Mouse (Mus musculus) neural tube, embryonic 12.5 days (tissue): Measurements from ENCODE around the gene Pou2f3. TPM values are rescaled to one million over a fixed set of nuclear protein-coding genes. Genes with fewer than 3 reads are reported as not detected.
A peak's percentile ranks its signal among the peaks of the same experiment; 100 is the strongest.

Experiments
- ATAC-seq: fragments of 200-750 bp; cut with Nextera tagmentation; 2 replicates; pipeline ENCODE4 v1.8.0; 2017; ENCODE audit warnings: low read depth, mild to moderate bottlenecking, moderate TSS enrichment, moderate library complexity; ENCODE audit not compliant: low FRiP score
- H3K27ac ChIP-seq: fragments of 300-500 bp; sonication (generic); 2 replicates; pipeline ENCODE4 v1.5.1; 2016
- H3K27me3 ChIP-seq: fragments of 300-500 bp; sonication (generic); replicated peaks from 2 replicates; pipeline ENCODE4 v1.6.1; 2016; ENCODE audit warnings: mild to moderate bottlenecking
- H3K36me3 ChIP-seq: fragments of 300-500 bp; sonication (generic); 2 replicates; pipeline ENCODE4 v1.6.1; 2016; ENCODE audit warnings: mild to moderate bottlenecking
- H3K4me1 ChIP-seq: fragments of 300-500 bp; sonication (generic); 2 replicates; pipeline ENCODE4 v1.6.1; 2016
- H3K4me2 ChIP-seq: fragments of 300-500 bp; sonication (generic); replicated peaks from 2 replicates; pipeline ENCODE4 v1.6.1; 2016; ENCODE audit warnings: mild to moderate bottlenecking
- H3K4me3 ChIP-seq: fragments of 300-500 bp; sonication (generic); 2 replicates; pipeline ENCODE4 v1.5.1; 2016
- H3K9ac ChIP-seq: fragments of 300-500 bp; sonication (generic); 2 replicates; pipeline ENCODE4 v1.6.1; 2016; ENCODE audit warnings: mild to moderate bottlenecking
- H3K9me3 ChIP-seq: fragments of 300-500 bp; sonication (generic); 2 replicates; pipeline ENCODE4 v1.6.1; 2016; ENCODE audit warnings: mild to moderate bottlenecking
- WGBS: fragments of 180-500 bp; shearing (Covaris S2); methylation state at CpG from one replicate; pipeline ENCODE4 v1.1.7; 2016; 5-methylcytosine and 5-hydroxymethylcytosine counted together
- polyA plus RNA-seq: library from polyadenylated mRNA; unstranded; fragments of >200 nt; fragmentation: Nextera tagmentation; extraction: Ambion mirVana; gene quantifications from 2 replicates; pipeline ENCODE4 v1.2.1, GENCODE M21; 2016

The Pou2f3 gene
- polyA plus RNA-seq, 1 experiment from 2014 or later: not detected

DNA sequence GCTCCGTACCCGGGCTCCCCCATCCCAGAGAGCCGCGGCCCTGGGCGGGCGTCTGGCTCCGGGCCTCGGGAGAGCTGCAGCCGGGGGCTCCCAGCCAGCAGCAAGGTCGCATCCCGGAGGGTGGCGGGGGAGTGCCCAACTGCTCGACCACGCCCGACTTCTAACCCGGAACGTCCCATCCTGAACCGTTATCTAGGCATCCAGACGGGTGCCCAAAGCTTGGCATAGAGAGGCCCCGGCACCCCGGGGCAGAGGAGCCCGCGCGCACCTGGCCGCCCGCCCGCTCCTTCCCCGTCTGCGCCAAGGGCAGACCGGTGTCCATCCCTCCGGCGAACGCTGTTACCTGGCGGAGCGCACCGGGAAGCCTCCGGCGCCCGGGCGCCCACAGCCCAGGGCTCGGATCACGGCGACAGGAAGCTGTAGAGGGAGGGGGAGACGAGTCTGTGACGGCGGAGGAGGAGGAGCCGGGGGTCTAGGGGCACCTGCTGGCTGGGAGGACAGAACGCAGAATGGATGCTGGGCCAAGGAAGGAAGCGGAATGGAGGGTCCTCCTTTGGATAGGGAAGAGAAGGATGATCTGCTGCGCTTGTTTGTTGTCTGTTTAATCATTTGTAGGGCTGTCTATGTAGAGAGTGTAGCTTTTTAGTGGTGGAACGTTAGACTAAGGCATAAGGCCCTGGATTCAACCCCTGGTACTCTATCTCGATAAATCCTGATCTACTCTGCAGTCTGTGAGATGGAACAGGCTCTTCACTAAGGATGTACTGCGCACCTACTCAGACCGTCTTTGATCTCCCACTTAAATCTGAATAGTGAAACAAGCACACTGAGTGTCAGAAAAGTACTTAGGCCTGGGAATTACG lies 93.8 kb downstream of the Pou2f3 start, which contains the start of gene Tmem136:
Gene Tmem136, minus strand, starts transcription at position 437 of the 863 bp plus-strand sequence.
- 0 out of 2 replicates have a peak within 1 kb of the TSS, but pooled peaks have one; percentile 16 for H3K27ac ChIP-seq
- peaks cover 5% of the 10 kb centered on the region for H3K36me3 ChIP-seq
- no peaks in the 10 kb centered on the region for H3K9me3 ChIP-seq
- ATAC-seq: peak; percentile 90
- peak within 1 kb of the TSS; percentile 83 for H3K4me2 ChIP-seq
- peak within 1 kb of the TSS; percentile 86 for H3K9ac ChIP-seq
- H3K27me3 ChIP-seq: no peaks in the 10 kb centered on the region
- H3K4me3 ChIP-seq: peak within 1 kb of the TSS; percentile 90
- WGBS: 5% methylated on average over 55 of the region's 55 CpGs
- H3K4me1 ChIP-seq: peaks cover 5% of the 10 kb centered on the region; the same call in 1 of the 2 replicates

DNA sequence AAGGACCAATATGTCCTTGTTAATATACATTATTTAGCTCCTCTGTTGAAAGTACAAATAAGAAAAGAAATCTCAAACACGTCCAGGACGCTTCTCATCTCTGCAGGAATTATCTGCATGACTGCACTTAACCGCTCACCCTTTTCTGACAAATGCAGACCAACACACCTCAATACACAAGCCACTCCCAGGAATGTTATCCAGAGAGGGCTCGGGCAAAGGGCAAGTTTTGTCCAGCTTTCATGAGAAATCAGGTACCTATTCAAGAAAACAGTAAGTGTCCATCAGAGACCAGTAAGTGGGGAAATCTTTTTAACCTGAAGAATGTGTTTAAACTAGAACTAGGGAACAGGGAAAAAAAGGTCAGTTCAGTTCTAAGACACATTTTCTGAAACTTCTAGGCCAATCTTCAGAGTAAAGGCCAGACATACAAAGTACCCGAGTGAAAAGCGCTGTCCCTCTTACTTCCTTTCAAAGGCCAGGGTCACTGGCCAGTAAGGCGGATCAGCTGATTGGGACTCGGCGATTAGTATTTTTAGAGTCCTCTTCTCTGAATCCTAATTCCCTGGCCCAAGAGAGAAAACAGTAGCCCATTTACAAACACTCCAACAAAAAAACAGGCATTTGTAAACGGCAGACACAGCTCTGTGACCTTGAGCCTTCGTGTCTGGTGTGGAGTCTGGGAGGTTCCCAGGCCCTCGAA lies 94.6 kb downstream of the Pou2f3 start:
- 19% methylated on average over 12 of the region's 12 CpGs for WGBS
- 0 out of 2 replicates have a peak overlapping the region, but pooled peaks have one; percentile 16 for H3K27ac ChIP-seq

DNA sequence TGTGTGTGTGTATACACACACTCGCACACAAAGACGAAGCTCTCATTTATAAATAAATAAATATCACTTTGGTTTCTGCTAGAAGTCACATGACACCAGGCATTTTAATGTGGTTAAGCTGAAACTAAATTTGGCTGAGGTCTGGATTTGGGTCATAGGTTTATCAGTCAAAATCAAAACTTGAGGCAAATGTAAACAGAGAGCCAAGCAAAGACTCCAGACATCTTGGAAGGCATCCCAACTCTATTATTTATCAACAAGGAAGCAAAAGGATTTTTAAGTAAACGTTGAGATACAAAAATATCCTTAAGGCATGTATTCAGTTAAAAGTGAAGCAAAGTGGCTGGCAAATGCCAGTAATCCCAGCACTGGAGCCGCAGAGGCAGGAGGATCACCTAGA lies 95.3 kb downstream of the Pou2f3 start:
- no peak for ATAC-seq
- Histone ChIP-seq H3K36me3 (peaks cover 18% of the 10 kb centered on the region), H3K9me3 (no peaks in the 10 kb centered on the region), H3K4me2 (no peak overlapping the region), H3K27ac (no peak overlapping the region), H3K27me3 (no peaks in the 10 kb centered on the region), H3K4me1 (peaks cover 5% of the 10 kb centered on the region; the same call in 1 of the 2 replicates), H3K4me3 (no peak overlapping the region), H3K9ac (no peak overlapping the region)
- 95% methylated on average over 4 of the region's 4 CpGs for WGBS

More for the DNA sequence above, 94.6 kb downstream of the Pou2f3 start:
- H3K4me3 ChIP-seq: peak overlapping the region; percentile 90
- H3K4me1 ChIP-seq: peaks cover 5% of the 10 kb centered on the region; the same call in 1 of the 2 replicates
- peak overlapping the region; percentile 86 for H3K9ac ChIP-seq
- H3K36me3 ChIP-seq: peaks cover 13% of the 10 kb centered on the region
- no peak; the same call in 1 of the 2 replicates for ATAC-seq
- no peaks in the 10 kb centered on the region for H3K27me3 ChIP-seq
- no peaks in the 10 kb centered on the region for H3K9me3 ChIP-seq
- peak overlapping the region; percentile 83 for H3K4me2 ChIP-seq

DNA sequence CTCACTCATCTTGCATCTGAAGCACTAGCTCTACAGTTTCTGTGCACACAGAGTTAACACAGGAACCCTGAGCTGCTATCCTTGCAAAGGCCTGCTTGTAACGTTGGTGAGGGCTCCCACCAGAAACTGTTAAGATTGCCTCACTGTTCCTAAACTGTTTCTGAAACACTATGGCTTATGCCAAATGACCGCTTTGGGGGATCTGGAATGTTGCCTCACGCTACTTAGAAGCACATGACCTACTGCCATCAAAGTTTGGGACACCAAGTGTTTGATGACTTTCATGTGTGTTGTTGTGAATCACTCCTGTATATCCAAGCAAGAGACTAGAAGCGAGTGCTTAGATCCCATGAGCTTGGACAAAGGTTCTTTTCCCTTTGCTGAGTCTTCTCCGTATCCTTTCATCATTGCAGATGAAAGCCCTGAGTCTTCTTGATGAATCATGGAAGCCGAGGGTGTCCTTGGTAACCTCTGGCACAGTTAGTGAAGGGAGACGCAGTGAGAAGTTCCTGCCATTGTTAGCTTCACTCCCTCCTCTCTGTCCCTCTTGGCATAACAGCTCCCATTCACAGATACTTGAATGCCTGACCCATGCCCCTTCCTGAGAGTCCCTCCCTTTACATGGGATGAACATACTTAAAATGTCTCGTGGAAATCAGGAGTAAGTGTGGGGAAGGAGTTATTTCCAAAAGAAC lies 99.7 kb downstream of the Pou2f3 start:
- Histone ChIP-seq H3K36me3 (peaks cover 18% of the 10 kb centered on the region), H3K27me3 (no peaks in the 10 kb centered on the region), H3K4me2 (no peak overlapping the region), H3K9ac (no peak overlapping the region), H3K4me1 (peaks cover 8% of the 10 kb centered on the region; the same call in 1 of the 2 replicates), H3K4me3 (no peak overlapping the region), H3K27ac (no peak overlapping the region), H3K9me3 (no peaks in the 10 kb centered on the region)
- no peak for ATAC-seq
- 87% methylated on average over 8 of the region's 8 CpGs for WGBS

DNA sequence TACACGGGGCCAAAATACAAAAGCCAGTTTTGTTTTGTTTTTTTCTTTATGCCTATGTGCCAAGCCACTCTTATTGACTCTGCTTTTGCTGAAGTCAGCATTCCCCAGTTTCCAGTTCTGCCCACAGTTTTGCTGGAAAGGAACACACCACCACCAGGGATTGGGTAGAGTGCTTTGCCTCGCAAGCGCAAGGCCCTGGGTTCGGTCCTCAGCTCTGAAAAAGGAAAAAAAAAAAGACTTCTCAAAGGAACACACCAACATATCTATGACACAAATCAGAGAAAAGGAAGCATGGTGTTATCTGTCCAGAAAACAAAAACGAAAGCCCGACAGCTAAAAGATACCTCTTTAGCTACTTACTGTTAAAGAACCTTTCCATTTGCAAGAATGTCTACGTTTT lies 101.0 kb downstream of the Pou2f3 start:
- 91% methylated on average over 7 of the region's 7 CpGs for WGBS
- no peak overlapping the region for H3K4me2 ChIP-seq
- peaks cover 11% of the 10 kb centered on the region for H3K4me1 ChIP-seq
- H3K36me3 ChIP-seq: peaks cover 18% of the 10 kb centered on the region
- no peak overlapping the region for H3K27ac ChIP-seq
- no peak for ATAC-seq
- no peak overlapping the region for H3K4me3 ChIP-seq
- no peak overlapping the region for H3K9ac ChIP-seq
- H3K9me3 ChIP-seq: no peaks in the 10 kb centered on the region
- no peaks in the 10 kb centered on the region for H3K27me3 ChIP-seq

DNA sequence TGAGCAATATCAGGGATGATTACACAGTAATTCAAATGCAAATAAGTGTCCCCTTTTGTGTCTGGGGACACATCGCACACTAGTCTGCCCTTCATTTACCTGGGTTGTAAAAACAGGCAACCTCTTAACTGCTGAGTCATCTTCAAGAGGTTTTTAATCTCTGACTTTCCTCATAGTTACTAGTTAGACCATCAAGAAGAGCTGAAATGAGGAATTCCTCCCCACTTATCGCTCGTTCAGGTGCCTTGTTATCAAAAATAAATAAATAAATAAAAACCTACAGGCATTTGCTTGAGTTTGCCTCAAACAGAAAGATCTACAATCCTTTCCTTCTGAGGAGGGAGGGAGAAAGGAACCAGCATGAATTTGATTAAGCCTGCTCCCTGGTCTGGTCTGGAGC lies 101.4 kb downstream of the Pou2f3 start:
- peaks cover 18% of the 10 kb centered on the region for H3K36me3 ChIP-seq
- H3K4me2 ChIP-seq: no peak overlapping the region
- no peaks in the 10 kb centered on the region for H3K27me3 ChIP-seq
- 81% methylated on average over 3 of the region's 3 CpGs for WGBS
- no peak overlapping the region for H3K9ac ChIP-seq
- peaks cover 14% of the 10 kb centered on the region for H3K4me1 ChIP-seq
- no peak for ATAC-seq
- H3K4me3 ChIP-seq: no peak overlapping the region
- H3K9me3 ChIP-seq: no peaks in the 10 kb centered on the region
- H3K27ac ChIP-seq: no peak overlapping the region

DNA sequence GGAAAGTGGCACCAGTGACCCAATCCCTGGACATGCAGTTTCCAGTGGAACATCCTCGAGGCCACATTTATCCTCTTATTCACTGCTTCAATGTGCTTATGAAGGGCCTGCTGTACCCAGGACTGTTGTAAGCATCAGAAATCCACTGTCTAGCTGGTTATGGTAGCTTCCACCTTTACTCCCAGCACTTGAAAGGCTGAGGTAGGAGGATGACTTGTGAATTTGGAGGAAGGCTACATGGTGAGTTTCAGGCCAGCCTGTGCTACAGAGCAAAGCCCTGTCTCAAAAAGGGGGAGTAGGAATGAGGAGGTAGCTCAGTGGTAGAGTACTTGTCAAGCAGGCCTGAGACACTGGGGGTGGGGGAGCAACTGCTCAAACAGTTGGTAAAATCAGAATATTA lies 102.1 kb downstream of the Pou2f3 start:
- 85% methylated on average over 1 of the region's 1 CpGs for whole genome bisulfite sequencing

DNA sequence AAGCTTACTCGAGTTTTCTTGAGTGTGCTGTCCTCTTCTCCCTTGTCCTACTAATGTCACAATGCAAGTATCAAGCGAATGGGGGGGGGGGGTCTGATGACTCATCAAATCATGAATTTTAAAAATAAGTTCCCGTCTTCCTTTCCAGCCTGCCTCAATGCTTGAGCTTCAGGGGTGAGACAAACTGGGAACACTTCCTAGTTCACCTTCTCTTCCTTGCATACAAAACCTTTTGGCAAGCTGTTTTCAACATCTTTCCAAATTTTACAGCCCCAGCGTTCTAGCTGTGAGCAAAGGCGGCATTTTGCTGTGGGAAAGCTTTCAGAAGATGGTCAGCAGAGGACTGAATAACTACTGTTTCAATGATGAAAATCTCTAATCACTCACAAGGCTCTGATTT lies 102.6 kb downstream of the Pou2f3 start:
- Histone ChIP-seq H3K4me2 (no peak overlapping the region), H3K27ac (no peak overlapping the region), H3K36me3 (peaks cover 18% of the 10 kb centered on the region), H3K4me1 (peaks cover 22% of the 10 kb centered on the region), H3K27me3 (no peaks in the 10 kb centered on the region), H3K9ac (no peak overlapping the region), H3K9me3 (no peaks in the 10 kb centered on the region), H3K4me3 (no peak overlapping the region)
- WGBS: 69% methylated on average over 5 of the region's 5 CpGs
- no peak for ATAC-seq

More for the DNA sequence above, 102.1 kb downstream of the Pou2f3 start:
- Histone ChIP-seq H3K4me3 (no peak overlapping the region), H3K27me3 (no peaks in the 10 kb centered on the region), H3K36me3 (peaks cover 18% of the 10 kb centered on the region), H3K27ac (no peak overlapping the region), H3K4me1 (peaks cover 19% of the 10 kb centered on the region), H3K4me2 (no peak overlapping the region), H3K9ac (no peak overlapping the region), H3K9me3 (no peaks in the 10 kb centered on the region)
- no peak for ATAC-seq

DNA sequence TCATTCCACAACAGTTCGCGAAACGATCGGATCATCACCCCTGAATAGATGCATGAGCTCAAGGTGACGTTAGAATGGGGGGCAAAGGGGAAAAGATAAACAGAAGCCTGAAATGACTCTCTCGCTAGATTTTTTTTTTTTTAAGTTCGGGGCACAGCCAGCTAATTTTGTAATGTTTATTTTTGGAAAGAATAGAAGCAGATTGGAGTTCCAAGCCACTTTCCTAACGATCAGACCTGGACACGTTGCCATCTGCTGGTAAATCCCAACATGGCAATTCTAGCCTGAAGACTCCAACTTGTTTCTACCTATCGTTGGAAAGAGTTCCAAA lies 103.0 kb downstream of the Pou2f3 start, which contains the start of gene Arhgef12:
Gene Arhgef12, minus strand, starts transcription at position 53 of the 331 bp plus-strand sequence.
- H3K9me3 ChIP-seq: no peaks in the 10 kb centered on the region
- H3K27me3 ChIP-seq: no peaks in the 10 kb centered on the region
- no peak for ATAC-seq
- peak within 1 kb of the TSS; percentile 93 for H3K4me3 ChIP-seq
- H3K4me1 ChIP-seq: peaks cover 22% of the 10 kb centered on the region
- 48% methylated on average over 10 of the region's 10 CpGs for WGBS
- H3K4me2 ChIP-seq: peak within 1 kb of the TSS; percentile 67
- H3K36me3 ChIP-seq: peaks cover 18% of the 10 kb centered on the region
- 0 out of 2 replicates have a peak within 1 kb of the TSS, but pooled peaks have one; percentile 42 for H3K27ac ChIP-seq
- H3K9ac ChIP-seq: peak within 1 kb of the TSS; percentile 92

DNA sequence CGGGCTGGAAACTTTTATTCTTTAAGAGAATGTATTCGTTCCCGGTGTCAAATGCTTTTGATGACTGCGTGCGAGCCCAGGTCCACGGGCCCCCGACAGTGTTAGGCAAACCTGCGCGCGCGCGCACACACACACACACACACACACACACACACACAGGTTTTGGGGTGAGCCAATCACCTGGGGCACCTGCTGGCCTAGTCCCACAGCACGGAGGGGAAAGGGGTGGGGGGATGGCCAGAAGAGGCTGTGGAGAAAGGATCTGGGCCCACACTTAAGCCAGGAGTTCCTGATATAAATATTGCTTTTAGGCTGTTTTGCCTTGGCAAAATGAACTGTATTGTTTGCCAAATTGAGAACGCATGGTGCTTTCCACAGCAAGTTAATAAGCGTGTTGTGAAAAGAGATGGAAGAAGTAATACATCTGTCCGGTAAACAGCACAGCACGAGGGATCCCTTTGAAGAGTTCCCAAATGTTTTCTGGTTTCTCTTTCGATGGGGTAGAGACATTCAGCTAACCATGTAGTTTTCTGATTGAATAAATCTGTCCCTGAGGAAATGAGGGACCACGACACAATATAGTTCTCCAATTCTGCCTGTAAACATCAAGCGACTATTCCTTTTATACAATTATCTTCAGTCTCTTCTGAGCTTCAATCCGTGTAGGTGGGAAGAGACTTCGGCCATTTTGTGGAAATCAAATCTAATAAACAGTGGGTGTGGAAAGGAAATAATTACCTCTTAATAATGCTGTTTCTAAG lies 103.6 kb downstream of the Pou2f3 start:
- H3K27me3 ChIP-seq: no peaks in the 10 kb centered on the region
- H3K4me3 ChIP-seq: peak overlapping the region; percentile 93
- ATAC-seq: peak; percentile 30; the same call in 1 of the 2 replicates
- H3K9me3 ChIP-seq: no peaks in the 10 kb centered on the region
- peak overlapping the region; percentile 92 for H3K9ac ChIP-seq
- H3K4me2 ChIP-seq: peak overlapping the region; percentile 67
- WGBS: 23% methylated on average over 22 of the region's 22 CpGs
- peaks cover 22% of the 10 kb centered on the region for H3K4me1 ChIP-seq
- 0 out of 2 replicates have a peak overlapping the region, but pooled peaks have one; percentile 42 for H3K27ac ChIP-seq
- H3K36me3 ChIP-seq: peaks cover 15% of the 10 kb centered on the region

DNA sequence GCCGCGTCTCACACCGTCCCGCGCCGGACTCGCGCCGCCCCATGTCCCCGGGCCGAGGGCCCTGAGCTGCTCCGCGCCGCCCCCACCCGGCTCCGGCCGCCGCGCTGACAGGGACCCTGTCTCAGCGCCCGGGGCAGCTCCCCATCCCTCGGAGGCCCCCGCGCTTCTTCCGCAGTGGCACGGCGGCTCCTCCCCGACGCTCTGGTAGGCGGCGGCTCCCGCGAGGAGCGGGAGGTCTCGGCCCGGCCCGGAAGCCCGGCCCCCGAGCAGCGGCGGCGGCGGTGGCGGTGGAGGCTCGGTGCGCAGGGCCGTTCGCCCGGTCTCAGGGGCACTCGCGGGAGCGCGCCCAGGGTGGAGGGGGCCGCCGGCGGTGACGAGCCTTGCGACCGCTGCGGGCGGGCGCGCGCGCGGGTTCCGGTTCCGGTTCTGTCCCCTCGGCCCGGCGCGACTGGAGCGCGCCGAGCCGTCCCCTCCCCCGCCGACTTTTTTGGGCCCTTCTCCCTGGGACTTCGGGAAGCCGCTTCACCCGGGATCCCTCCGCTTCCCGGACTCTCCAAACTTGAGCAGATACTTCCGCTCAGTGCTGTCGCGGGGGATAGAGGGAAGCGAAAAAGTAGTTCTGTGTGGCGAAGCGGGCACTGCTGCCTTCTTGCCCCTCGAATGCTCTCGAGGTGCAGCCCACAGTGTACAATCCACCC lies 104.4 kb downstream of the Pou2f3 start:
- ATAC-seq: peak; percentile 89
- H3K27ac ChIP-seq: peak overlapping the region; percentile 64; the same call in 1 of the 2 replicates
- H3K4me3 ChIP-seq: peak overlapping the region; percentile 93
- peak overlapping the region; percentile 92 for H3K9ac ChIP-seq
- peak overlapping the region; percentile 67 for H3K4me2 ChIP-seq
- H3K27me3 ChIP-seq: no peaks in the 10 kb centered on the region
- H3K9me3 ChIP-seq: no peaks in the 10 kb centered on the region
- peaks cover 7% of the 10 kb centered on the region for H3K36me3 ChIP-seq
- H3K4me1 ChIP-seq: peaks cover 22% of the 10 kb centered on the region
- under 1% methylated on average over 91 of the region's 91 CpGs for WGBS
